Mouse (Mus musculus): Measurements from ENCODE around the gene Ros1.

Ros1 gene

DNA sequence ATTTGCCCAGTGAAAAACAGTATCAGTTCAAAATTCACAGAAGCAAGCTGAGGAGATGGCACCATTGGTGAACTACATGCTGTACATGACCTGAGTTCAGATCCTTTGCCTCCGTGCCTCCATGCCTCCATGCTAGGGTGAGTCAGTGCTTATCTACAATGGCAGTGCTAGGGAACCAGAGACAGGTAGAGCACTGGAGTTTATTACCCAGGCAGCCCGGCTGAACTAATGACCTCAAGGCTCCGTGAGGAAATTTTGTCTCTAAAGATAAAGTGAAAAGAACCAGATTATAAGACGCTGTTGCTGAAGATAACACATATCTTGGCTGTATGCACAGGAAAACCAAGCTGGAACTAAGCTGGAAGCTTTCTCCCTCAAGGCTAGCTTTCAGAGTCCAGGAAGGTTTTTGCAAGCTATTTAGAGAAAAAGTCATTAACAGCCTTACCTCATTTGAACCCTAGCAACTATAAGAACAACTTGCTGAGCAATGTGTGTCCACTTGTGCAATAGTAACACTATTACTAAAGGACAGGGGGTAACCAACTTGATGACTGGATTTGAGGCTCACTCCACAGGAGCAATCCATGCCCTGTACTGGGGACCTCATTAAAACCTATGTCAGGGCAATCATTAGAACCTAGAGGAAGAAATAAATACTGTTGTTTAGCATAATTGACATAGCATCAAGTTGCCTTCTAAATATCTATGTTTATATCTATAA lies 61.5 kb downstream of the Ros1 start:
- DNase-seq = no peak

DNA sequence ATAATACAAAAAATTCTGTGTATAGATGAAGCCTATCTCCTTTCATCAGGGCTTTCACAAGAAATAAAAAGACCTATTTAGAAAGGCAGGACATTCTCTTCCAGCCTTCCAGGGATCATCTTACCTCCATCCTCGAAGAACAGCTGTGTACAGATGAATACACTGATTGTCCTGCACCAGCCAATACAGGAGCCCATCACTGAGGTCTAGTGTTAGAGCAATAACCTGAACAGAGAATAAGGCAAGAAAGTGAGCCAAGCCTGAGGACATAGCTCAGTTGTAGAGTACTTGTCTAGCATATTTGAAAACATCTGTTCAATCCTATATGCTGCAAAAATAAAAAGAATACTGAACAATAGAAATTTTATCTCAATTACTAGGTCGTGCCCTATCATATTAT lies 64.3 kb downstream of the Ros1 start:
- DNase-seq = no peak

DNA sequence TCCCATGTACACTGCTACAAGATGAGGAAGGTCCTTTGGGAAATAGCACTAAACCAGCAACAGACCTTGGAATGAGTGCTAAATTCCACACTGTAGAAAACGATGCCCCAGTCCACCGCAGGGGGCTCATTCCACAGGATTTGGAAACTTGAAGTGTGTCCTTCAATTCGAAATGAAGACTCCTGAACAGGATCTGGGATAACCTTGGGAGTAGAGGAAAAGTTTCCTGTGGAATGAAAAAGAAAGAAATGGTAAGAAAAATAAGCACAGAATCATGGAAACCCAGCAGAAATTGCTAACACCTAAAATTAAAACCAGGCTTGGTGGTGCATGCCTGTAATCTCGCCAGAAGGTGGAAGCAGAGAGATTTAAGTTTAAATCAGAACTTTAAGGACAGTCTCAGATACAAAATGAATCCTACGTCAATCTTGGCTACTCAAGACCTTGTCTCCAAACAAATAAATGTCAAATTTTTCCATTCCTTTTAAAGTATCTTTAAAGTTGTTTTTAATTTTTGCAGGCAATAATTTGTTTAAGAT lies 66.1 kb downstream of the Ros1 start:
- DNase-seq = peak; percentile 39

DNA sequence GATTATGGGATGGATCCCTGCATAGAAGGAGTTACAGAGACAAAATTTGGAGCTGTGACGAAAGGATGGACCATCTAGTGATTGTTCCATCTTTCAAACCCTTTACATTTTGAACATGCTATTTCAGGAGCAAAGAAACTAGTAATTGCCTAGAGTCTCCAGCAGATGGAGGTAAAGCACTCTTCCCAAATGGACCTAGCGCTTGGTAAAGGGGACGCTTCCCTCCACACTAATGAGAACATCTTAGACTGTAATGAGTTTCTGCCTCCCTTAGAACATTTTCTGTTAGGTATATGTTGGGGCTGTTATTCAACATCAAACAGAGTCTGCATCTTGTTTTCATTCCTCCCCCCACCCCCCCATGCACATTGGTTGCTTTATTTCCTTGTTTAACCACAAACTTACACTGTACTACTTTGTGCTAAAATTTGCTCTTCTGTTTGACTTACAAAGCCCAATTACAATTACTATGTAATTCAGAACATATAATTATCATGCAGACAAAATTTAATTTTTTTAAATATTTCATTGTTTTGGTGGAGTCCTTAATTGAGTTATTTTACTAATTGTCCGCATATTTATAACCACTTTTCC lies 88.8 kb downstream of the Ros1 start:
- peak; percentile 64 for DNase-seq

DNA sequence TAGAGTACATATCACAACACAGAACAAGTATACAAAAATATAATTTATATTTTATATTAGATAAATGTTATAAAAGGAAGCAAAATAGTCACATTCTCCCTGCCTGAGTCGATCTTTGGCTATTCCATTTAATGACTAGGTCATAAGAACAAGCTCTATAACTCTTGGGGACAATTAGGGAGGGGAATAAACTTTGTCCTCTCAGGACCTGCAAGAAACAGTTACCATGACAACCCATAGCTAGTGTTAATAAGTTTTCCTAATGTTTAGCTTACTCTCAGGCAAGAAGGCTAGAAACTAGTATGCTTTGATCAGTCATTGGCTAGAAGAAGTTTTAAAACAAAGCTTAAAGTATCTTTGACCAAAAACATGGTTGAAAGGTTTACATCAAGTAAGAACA lies 93.8 kb downstream of the Ros1 start:
- DNase-seq = no peak

DNA sequence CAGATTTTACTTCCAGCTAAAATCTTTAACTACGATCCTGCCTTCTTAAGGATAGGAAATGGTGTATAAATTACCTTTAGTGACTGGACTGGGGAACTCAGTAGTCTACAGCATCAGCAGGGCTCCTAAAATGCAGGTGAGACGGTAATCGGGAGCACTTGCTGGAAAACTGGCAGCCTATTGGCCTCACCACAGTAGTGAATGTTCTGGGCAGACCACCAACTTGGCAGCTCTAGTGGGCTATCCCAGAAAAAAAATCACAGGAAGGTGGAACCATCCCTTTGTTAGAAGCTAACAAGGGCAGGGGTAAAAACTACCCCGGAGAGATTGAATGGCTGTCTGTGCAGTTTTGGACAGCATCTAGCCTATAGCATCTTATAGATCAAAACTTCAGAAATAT lies 102.9 kb downstream of the Ros1 start:
- DNase-seq = no peak

DNA sequence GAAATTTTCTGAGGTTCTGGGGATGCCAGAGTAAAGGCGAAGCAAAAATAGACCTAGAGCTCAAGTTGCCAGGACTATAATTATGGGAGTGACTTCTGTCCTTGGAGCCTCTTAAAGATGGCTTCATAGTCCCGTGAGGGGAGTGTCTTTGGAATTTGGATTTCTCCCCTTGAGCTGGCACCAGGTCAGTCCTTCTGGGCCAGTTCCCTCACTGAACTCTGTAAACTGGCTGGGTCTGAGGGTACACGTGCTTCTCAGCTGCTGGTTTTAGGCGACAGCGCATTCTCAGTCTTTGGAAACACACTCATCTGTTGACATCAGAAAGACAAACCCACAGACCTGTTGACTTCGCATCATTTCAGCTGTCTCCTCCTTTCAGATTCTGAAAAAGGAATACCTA lies 108.4 kb downstream of the Ros1 start:
- no peak for DNase-seq

DNA sequence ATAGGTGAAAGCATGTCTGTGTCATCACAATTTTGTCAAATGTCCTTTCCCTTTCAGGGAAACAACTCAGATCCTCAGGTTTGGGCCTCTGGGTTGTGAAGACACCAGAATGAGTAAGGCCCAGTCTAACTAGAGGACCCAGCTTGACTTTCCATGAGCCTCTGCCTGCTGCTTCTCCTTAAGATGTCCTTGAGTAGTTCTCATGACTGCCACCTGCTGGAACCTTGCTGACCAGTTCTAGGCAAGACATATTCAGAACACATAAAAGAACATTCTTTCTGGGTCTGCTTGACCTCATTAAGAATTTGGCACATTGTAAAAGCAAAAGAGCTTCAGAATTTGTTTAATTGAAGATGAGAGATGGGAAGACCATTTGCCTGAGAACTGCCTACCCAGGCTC lies 122.6 kb downstream of the Ros1 start:
- peak; percentile 76 for DNase-seq

DNA sequence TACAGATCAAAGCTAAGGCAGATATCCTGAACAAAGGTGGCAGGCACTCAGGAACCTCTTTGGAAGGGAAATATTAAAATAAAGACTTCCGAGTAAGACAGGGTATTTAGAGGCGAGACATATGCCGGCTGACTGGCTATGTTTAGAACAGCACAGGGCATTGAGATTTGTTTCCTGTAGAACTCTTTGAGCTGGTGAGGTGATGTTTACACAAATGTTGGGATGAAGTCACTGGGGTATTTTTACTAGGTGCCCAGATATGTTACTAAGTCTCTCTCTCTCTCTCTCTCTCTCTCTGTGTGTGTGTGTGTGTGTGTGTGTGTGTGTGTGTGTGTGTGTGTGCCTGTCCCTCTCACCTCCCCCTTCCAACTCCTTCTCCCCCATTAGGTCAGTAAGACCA lies 146.8 kb downstream of the Ros1 start:
- no peak for DNase-seq

DNA sequence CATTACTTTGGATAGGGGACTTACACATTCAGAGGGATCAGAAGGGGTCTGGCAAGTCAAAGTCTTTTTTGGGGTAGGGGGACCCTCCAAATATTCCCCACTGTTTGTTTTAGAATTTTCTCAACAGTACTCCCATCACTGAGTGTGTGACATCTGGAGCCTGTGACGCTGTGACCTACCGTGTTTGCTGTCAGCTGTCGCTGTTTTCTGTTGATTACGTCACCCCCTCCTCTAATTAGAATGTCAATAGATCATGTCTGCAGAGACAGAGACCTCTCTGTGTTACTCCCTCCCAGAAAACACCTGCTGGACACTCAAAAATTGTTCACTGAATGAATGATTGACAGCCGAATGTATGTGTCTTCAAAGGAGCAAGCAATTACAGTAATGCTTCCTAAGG lies 152.0 kb downstream of the Ros1 start:
- DNase-seq = no peak

DNA sequence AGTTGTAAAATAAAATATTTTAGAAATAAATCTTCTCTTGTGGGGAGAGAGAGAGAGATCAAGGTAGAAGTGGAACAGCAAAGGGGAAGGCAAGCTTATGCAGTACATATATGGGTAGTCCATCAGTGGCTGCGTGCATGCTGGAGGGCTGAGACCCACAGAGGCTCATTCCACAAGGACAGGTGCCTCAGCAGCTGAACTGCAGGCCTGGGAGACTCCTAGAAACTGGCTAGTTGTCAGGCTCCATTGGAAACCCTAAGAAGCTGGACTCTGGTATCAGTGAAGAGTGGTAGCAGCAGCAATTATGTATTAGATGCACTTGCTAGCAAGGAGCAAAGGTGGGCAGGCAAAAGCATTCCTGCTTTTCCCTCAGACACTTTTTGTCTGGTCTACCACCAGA lies 155.7 kb downstream of the Ros1 start:
- no peak for DNase-seq

DNA sequence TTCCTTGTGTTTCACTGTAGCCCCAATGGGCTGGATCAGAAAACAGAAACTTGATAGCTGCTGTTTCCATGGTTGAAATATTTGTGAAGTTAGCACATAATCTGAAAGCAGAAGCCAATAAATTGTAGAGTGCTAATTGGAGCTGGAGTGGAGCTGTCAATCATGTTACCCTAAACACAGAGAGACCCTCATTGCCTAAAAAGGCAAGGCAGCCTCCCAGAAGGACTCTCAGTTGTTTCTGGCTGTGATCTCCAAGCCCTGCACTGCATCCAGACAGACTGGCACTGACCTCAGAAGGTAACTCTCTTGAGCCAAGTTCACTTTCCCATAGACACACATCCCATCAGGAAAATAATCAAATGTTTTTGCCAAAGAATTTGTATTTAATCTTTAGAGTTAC lies 161.3 kb downstream of the Ros1 start:
- DNase-seq = no peak

DNA sequence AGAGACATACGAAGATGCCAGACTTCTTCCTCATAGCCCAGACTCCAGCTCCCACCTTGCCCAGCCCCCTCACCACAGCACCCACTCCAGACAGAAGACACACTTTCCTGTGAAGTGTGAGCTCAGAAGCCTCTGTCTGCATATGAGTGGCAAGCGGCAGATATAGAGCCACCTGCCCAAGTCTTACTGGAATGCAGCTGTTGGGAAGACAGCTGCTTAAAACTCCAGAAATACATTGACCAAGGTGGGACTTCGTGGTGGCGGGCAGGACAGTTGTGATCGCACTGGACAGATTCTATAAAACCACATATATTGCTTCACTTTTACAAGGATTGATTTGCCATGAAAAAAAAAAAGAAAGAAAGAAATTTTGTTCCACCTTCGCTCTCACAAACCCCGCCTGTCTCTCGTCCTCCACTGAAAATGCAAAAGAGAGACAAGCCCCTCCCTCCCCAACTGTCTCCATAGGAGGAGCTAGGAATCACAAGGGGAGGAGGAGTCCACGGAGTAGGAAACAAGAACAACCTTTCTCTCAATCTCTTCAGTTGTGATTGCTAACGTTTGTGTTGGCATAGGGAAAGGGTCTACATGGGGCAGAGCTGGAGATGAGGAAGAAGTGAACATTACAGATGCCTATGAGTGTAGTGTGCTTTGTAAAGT lies 165.5 kb downstream of the Ros1 start:
- peak; percentile 40 for DNase-seq

DNA sequence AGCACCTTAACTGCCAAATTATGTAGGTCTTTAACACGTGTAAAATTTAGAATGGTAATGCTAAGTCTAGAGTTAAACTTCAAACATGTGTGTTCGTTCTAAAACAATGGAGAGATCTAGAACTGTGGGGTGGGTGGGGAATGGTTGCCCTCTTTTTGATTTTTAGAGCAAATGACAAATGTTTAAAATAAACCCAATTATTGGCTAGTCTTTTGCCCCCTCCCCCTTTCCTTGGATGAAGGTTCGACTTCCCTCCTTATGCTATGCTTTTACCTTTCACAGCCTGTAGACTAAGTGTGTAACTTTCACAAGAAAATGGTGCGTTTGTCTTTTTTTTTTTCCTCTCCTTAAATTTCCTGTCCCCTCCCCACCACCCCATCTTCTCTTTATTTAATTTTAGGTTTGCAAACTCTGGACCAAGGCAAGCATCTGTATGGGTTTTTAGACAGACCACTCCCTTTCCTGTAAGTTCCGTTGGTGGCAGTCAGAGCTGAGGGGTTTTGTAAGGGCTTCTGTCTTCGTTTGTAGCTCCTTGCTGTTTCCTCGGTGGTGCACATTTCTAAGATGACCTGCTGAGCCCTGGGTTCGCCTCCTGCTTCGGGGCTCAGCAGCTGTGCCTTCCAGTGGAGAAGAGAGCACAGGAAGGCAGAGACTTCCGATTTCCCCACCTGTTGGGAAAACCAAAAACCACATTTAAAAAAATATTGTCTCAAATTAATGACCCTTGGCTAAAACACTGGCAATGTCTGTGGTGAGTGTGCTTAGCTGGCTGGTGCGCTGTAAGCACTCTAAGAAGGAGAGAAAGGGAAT lies 166.3 kb downstream of the Ros1 start:
- no peak for DNase-seq

DNA sequence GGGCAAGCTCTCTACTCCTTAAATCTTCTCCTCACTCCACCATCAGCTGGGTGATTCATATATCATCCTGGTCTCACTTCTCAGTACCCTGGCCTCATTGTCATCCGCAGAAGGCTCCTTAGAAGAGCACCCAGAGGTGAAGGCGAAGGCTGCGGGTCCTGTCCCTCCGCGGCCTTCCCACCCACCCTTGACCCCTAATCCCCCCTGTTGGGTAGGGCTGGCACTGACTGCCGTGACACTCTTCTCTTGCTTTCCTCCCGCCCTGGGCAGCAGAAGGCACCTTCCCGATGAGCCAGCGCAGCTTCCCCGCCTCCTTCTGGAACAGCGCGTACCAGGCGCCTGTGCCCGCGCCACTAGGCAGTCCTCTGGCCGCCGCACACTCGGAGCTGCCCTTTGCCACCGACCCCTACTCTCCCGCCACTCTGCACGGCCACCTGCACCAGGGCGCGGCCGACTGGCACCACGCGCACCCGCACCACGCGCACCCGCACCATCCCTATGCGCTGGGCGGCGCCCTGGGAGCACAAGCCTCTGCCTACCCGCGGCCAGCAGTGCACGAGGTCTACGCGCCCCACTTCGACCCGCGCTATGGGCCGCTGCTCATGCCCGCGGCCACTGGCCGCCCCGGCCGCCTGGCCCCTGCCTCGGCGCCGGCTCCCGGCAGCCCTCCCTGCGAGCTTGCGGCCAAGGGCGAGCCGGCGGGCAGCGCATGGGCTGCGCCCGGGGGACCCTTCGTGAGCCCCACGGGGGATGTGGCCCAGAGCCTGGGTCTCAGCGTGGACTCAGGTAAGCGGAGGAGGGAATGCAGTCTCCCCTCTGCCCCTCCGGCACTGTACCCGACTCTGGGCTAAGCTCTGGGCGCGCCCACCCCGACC lies 167.6 kb downstream of the Ros1 start:
- DNase-seq = peak; percentile 59

DNA sequence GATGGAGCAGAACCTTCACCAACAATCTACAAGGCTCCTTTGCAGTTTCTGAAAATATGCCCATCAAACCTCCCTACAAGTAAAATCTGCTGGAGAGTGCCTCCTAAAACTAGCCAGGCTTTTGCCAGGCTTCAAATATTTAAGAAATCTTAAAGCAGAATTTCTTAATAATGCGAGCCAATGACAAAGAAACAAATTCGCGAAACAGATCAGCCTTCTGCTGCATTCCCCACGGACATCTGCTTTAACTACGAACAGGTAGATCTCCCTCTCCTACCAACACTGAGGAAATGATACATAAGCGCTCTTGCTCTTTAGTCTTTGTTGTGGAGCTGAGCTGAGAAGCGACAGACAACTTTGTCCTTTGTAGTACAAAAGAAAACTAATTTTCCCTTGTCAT lies 169.2 kb downstream of the Ros1 start:
- DNase-seq = no peak

DNA sequence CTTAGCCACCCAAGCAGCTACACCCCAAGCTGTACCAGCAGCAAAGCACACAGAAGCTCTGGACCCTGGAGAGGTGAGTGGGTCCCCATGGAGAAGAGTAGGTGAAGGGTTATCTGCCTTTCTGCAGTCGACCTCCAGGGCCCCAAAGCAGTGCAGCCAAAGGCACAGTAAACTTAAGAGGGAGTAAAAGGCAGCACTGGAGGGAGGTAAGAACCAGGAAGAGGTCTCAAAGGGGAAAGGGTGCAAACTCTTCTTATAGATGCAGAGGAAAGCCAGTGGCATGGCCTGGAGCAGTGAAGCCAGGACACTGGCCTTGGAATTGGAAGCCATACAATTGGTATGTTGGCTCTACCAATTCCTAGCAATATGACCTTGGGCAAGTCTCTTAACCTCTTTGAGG lies 169.8 kb downstream of the Ros1 start:
- DNase-seq = no peak

DNA sequence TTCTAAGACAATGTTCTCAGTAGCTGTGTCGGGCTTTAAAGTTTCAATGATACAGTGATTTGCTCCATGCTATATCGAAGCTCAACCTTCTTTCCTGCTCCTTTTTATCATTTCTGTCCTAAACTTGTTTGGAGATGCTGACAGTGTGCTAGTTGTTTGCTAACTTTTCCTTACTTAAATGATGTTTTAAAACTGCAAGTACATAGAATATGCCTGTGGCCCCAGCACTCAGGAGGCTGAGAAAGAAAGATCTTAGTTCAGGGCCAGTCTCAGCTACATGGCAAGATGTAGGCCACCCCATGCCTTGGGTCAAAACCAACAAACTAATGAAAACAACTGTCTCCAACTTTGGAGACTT lies 171.0 kb downstream of the Ros1 start:
- no peak for DNase-seq

DNA sequence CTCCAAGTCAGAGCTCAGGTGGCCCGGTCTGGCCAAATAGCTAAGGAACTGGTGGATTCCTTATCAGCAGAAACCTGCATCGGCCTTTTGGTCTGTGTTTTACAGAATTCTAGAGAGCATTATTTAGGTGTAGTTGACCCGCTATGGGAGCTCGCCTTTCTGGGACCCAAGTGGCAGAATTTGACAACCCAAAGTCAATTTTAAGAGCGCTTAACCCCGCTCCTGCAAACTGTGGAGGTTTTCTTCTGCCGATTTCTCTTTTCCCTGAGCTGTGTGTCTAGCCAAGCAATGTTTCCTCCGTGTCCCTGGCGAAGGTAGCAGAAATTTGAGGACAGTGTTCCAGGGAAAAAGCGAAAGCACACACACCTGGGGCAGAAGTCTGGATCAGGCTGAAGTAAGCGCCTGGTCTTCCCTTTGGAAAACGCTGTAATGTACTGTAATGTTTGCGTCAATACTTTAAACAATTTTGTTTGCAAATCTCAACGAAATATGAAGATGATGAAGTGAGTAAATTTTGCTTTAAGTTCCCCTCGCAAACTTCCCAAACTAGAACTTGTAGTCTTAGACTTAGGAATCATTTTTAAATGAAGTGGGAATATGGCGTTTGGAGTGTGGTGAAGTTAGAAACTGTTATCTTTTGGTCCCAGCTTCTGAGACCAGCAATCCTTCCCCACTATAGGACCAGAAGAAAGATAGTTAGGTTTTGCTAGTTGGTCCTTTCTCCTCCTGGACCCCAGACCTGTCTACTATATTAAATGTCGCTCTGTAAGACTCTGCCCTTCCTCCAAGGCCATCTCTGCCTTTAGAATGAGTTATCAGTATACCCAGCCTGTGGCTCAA lies 171.6 kb downstream of the Ros1 start:
- peak; percentile 42 for DNase-seq

DNA sequence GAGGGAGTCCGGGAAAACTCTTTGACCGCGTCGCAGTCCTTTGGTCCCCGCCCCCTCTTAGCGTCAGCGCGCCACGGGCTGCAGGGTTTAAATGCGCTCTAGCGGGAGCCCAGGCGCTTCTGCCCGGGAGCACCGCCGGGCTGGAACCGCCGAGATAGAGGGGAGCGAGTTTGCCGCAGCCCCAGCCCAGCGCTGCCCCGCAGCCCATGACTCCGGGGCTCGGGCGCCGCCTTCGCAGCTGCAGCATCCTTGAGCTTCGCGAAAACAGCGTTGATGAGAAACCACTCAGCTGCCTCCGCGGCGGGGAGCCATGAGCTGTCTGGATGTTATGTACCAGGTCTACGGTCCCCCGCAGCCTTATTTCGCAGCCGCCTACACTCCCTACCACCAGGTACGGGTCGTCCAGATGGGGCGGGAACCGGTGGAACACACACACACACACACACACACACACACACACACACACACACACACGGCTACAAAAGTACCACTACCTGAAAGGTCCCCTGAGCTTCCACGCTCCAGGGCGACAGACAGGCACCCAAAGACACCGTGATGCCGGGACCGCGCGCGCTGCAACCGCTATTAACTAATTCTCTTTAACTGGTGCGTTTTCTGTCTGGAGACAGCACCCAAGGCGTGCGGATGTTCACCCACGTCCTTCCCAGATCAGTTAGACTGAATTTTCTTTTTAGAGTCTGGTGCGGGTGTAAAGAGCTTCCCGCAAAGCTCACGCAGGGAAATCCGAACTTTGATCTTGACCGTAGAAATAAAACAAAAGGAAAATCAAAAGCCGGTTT lies 172.4 kb downstream of the Ros1 start, which contains the start of gene Vgll2:
Gene Vgll2, plus strand, starts transcription at position 90 of the 800 bp plus-strand sequence.
- peak; percentile 83 for DNase-seq

Data from embryo, embryonic 11 days (tissue).